Mouse (Mus musculus) forelimb bud, embryonic 11.5 days (tissue): ENCODE measurements at regions not wholly inside any gene's neighbourhood (a gene's known extent, or its start where the extent isn't known, plus 50 kb on each side); places are given as distances from the start of the nearest gene placed in this dataset.

Experiments
- DNase-seq: peaks from one replicate; pipeline ENCODE4 v3.0.0-alpha.2; 2012; ENCODE audit warnings: low read depth, low spot score

- peak; percentile 92 for DNase-seq
Measured at GRCm38 (mm10) chr13:60007593-60007992, 169.6 kb downstream of the Gas1 start.

- no peak for DNase-seq
Measured at GRCm38 (mm10) chr13:60007031-60007430, 170.1 kb downstream of the Gas1 start.

GRCm38 (mm10) chr13:60004611-60005010, 172.6 kb downstream of the Gas1 start:
- no peak for DNase-seq

- no peak for DNase-seq
Measured at GRCm38 (mm10) chr13:60002098-60002497, 175.1 kb downstream of the Gas1 start.

GRCm38 (mm10) chr13:60001637-60002036, 175.5 kb downstream of the Gas1 start:
- no peak for DNase-seq

- DNase-seq: no peak
Measured at GRCm38 (mm10) chr13:60000618-60001347, 176.4 kb downstream of the Gas1 start.

- no peak for DNase-seq
Measured at GRCm38 (mm10) chr13:59997431-59997830, 174.5 kb upstream of the Tut7 start.

GRCm38 (mm10) chr13:59996146-59996814, 173.3 kb upstream of the Tut7 start:
- DNase-seq: no peak

- peak; percentile 71 for DNase-seq
Measured at GRCm38 (mm10) chr13:59992780-59993501, 170.0 kb upstream of the Tut7 start.

- DNase-seq: no peak
Measured at GRCm38 (mm10) chr13:59992346-59992745, 169.4 kb upstream of the Tut7 start.

- peak; percentile 81 for DNase-seq
Measured at GRCm38 (mm10) chr13:59990402-59991280, 167.7 kb upstream of the Tut7 start.

GRCm38 (mm10) chr13:59988393-59988965, 165.5 kb upstream of the Tut7 start:
- DNase-seq: no peak

GRCm38 (mm10) chr13:59976425-59976824, 153.5 kb upstream of the Tut7 start:
- no peak for DNase-seq

GRCm38 (mm10) chr13:59972093-59972427, 149.1 kb upstream of the Tut7 start:
- DNase-seq: no peak

- peak; percentile 73 for DNase-seq
Measured at GRCm38 (mm10) chr13:59971231-59972092, 148.5 kb upstream of the Tut7 start.

- no peak for DNase-seq
Measured at GRCm38 (mm10) chr13:59970430-59970829, 147.5 kb upstream of the Tut7 start.

- no peak for DNase-seq
Measured at GRCm38 (mm10) chr13:59969484-59969883, 146.5 kb upstream of the Tut7 start.

GRCm38 (mm10) chr13:59968584-59969240, 145.8 kb upstream of the Tut7 start:
- DNase-seq: no peak

GRCm38 (mm10) chr13:59966535-59967255, 143.7 kb upstream of the Tut7 start:
- peak; percentile 52 for DNase-seq
